Mouse (Mus musculus) cerebellum, adult 8-10 months (tissue): ENCODE measurements around the gene Fam181a.

Source experiments
- DNase-seq: peaks from one replicate; pipeline ENCODE4 v3.0.0; 2022

Fam181a gene

GRCm38 (mm10) chr12:103310744-103311267 lies at the start of gene Fam181a:
Fam181a (plus strand) TSS chr12:103310975.
- no peak for DNase-seq

- DNase-seq = no peak
These were observed 48.5 kb upstream of the Fam181a start for GRCm38 (mm10) chr12:103262017-103262865.

- no peak for DNase-seq
These were observed 44.2 kb upstream of the Fam181a start for GRCm38 (mm10) chr12:103266605-103267004.

- DNase-seq = no peak
These were observed 38.6 kb upstream of the Fam181a start for GRCm38 (mm10) chr12:103272176-103272575.

- DNase-seq = no peak
These were observed 37.7 kb upstream of the Fam181a start for GRCm38 (mm10) chr12:103273051-103273450.

- no peak for DNase-seq
These were observed 37.0 kb upstream of the Fam181a start for GRCm38 (mm10) chr12:103273732-103274131.

GRCm38 (mm10) chr12:103276422-103276821 lies 34.4 kb upstream of the Fam181a start:
- DNase-seq = no peak

GRCm38 (mm10) chr12:103281491-103281890 lies 29.3 kb upstream of the Fam181a start:
- no peak for DNase-seq

GRCm38 (mm10) chr12:103281912-103282311 lies 28.9 kb upstream of the Fam181a start:
- no peak for DNase-seq

- no peak for DNase-seq
These were observed 27.8 kb upstream of the Fam181a start for GRCm38 (mm10) chr12:103282936-103283335.

- DNase-seq = no peak
These were observed 27.4 kb upstream of the Fam181a start for GRCm38 (mm10) chr12:103283411-103283810.

- no peak for DNase-seq
These were observed 23.5 kb upstream of the Fam181a start for GRCm38 (mm10) chr12:103287276-103287675.

GRCm38 (mm10) chr12:103292366-103292765 lies 18.4 kb upstream of the Fam181a start:
- DNase-seq = no peak

- DNase-seq = no peak
These were observed 14.5 kb upstream of the Fam181a start for GRCm38 (mm10) chr12:103296292-103296691.

GRCm38 (mm10) chr12:103300493-103300892 lies 10.3 kb upstream of the Fam181a start:
- DNase-seq = no peak

- DNase-seq = peak; percentile 53
These were observed 9.1 kb upstream of the Fam181a start for GRCm38 (mm10) chr12:103301645-103302044.

GRCm38 (mm10) chr12:103302960-103303359 lies 7.8 kb upstream of the Fam181a start:
- DNase-seq = no peak

- DNase-seq = no peak
These were observed 4.6 kb upstream of the Fam181a start for GRCm38 (mm10) chr12:103306224-103306623.

GRCm38 (mm10) chr12:103306720-103307119 lies 4.1 kb upstream of the Fam181a start:
- no peak for DNase-seq

GRCm38 (mm10) chr12:103311921-103312320 lies 1.1 kb downstream of the Fam181a start:
- DNase-seq = no peak

GRCm38 (mm10) chr12:103313274-103313673 lies 2.5 kb downstream of the Fam181a start:
- DNase-seq = no peak

GRCm38 (mm10) chr12:103313871-103314639 lies 3.3 kb downstream of the Fam181a start:
- DNase-seq = no peak

GRCm38 (mm10) chr12:103314640-103315361 lies 4.0 kb downstream of the Fam181a start:
- no peak for DNase-seq
